8 mouse cellular contexts compared by ENCODE assay signal in genomic region chr11:117656077-117656401, GRCm38 (mm10). TPM values are rescaled to one million over a fixed set of nuclear protein-coding genes. Genes with fewer than 3 reads are reported as not detected.
A peak's percentile ranks its signal among the peaks of the same experiment; 100 is the strongest.
DNase-seq lines count a peak whose midpoint lies in the region; ATAC-seq and TF ChIP-seq lines count a peak whose summit lies in the region.

No protein-coding gene starts in this region.

- no peaks in the 10 kb centered on the region for H3K27me3 ChIP-seq in kidney, postnatal 0 days (ENCODE audit: insufficient read depth, low read length)
- H3K27me3 ChIP-seq in hindbrain, embryonic 15.5 days = no peaks in the 10 kb centered on the region
- no peaks in the 10 kb centered on the region for H3K27me3 ChIP-seq in midbrain, embryonic 15.5 days (replicated peaks)

- peak overlapping the region; percentile 93 for H3K4me3 ChIP-seq in kidney, postnatal 0 days (replicated peaks; ENCODE audit: low read depth, low read length)
- peak overlapping the region; percentile 80 for H3K4me3 ChIP-seq in cortical plate, adult 2 months (ENCODE audit: insufficient read depth, low read length)
- peak overlapping the region; percentile 77 for H3K4me3 ChIP-seq in hindbrain, embryonic 15.5 days
- peak overlapping the region; percentile 93 for H3K4me3 ChIP-seq in midbrain, embryonic 15.5 days

- H3K9ac ChIP-seq in kidney, postnatal 0 days (ENCODE audit: low read depth, low read length) = peak overlapping the region; percentile 98; the same call in 1 of the 2 replicates
- H3K9ac ChIP-seq in hindbrain, embryonic 15.5 days = peak overlapping the region; percentile 88
- H3K9ac ChIP-seq in midbrain, embryonic 15.5 days = peak overlapping the region; percentile 96

- H3K9me3 ChIP-seq in kidney, postnatal 0 days (replicated peaks; ENCODE audit: low read length) = no peaks in the 10 kb centered on the region
- no peaks in the 10 kb centered on the region for H3K9me3 ChIP-seq in hindbrain, embryonic 15.5 days
- H3K9me3 ChIP-seq in midbrain, embryonic 15.5 days = no peaks in the 10 kb centered on the region

- TF ChIP-seq CTCF in kidney, postnatal 0 days (IDR thresholded peaks at IDR 0.05; ENCODE audit: low read depth) = no peak
- TF ChIP-seq CTCF in cortical plate, adult 2 months (IDR thresholded peaks at IDR 0.05; ENCODE audit: extremely low read depth, insufficient read depth, low read length) = no peak

- 11% methylated on average over 10 of the region's 10 CpGs for whole genome bisulfite sequencing in kidney, postnatal 0 days
- WGBS in hindbrain, embryonic 15.5 days = 4% methylated on average over 10 of the region's 10 CpGs
- 3% methylated on average over 10 of the region's 10 CpGs for WGBS in midbrain, embryonic 15.5 days

- no peaks in the 10 kb centered on the region for H3K36me3 ChIP-seq in kidney, postnatal 0 days (ENCODE audit: insufficient read depth, low read length)
- no peaks in the 10 kb centered on the region for H3K36me3 ChIP-seq in hindbrain, embryonic 15.5 days
- no peaks in the 10 kb centered on the region for H3K36me3 ChIP-seq in midbrain, embryonic 15.5 days (replicated peaks)

- intact Hi-C loops in left cerebral cortex, postnatal 25 days (cut with DNase I) = no loop called here

- no peak overlapping the region for H3K27ac ChIP-seq in kidney, postnatal 0 days
- H3K27ac ChIP-seq in cortical plate, adult 2 months (ENCODE audit: insufficient read depth, low read length) = no peak overlapping the region
- peak overlapping the region; percentile 99 for H3K27ac ChIP-seq in hindbrain, embryonic 15.5 days (replicated peaks)
- peak overlapping the region; percentile 99 for H3K27ac ChIP-seq in midbrain, embryonic 15.5 days

- DNase-seq in kidney, postnatal 0 days (ENCODE audit: low spot score) = no peak
- DNase-seq in kidney, postnatal 10 days = no peak
- no peak for DNase-seq in left cerebral cortex, postnatal 25 days (ENCODE audit: low spot score in 2 of 2)
- no peak for DNase-seq in gastrocnemius, postnatal 25 days
- DNase-seq in c-Kit-positive CD71-positive TER-119-positive erythroid progenitor cells, embryonic 14.5 days (ENCODE audit: low spot score) = no peak

- no peak for TF ChIP-seq POLR2A in cortical plate, adult 2 months (IDR thresholded peaks at IDR 0.05; ENCODE audit: extremely low read depth, insufficient read depth, low read length)

- ATAC-seq in kidney, postnatal 0 days (replicated peaks; ENCODE audit: low FRiP score, low read depth) = no peak
- no peak for ATAC-seq in hindbrain, embryonic 15.5 days (ENCODE audit: low FRiP score, low read depth)
- no peak for ATAC-seq in midbrain, embryonic 15.5 days (replicated peaks)

- H3K4me2 ChIP-seq in kidney, postnatal 0 days (ENCODE audit: low read length) = peak overlapping the region; percentile 79
- peak overlapping the region; percentile 92 for H3K4me2 ChIP-seq in hindbrain, embryonic 15.5 days
- peak overlapping the region; percentile 82 for H3K4me2 ChIP-seq in midbrain, embryonic 15.5 days

- peaks cover 14% of the 10 kb centered on the region for H3K4me1 ChIP-seq in kidney, postnatal 0 days (replicated peaks; ENCODE audit: insufficient read depth, low read length)
- H3K4me1 ChIP-seq in cortical plate, adult 2 months (ENCODE audit: control insufficient read depth, insufficient read depth, low read length) = peaks cover 4% of the 10 kb centered on the region; the same call in 1 of the 2 replicates
- H3K4me1 ChIP-seq in hindbrain, embryonic 15.5 days (replicated peaks) = peaks cover 56% of the 10 kb centered on the region
- peaks cover 56% of the 10 kb centered on the region for H3K4me1 ChIP-seq in midbrain, embryonic 15.5 days

RNA-seq across cellular contexts. Expression of gene Tnrc6c, which starts 1.9 kb away (rescaled TPM):
- 8.7 and 8.8 TPM in 2 replicates for polyA plus RNA-seq in kidney, postnatal 0 days (2015; fragmentation: Nextera tagmentation; extraction: Ambion mirVana)
- polyA plus RNA-seq in cortical plate, adult 2 months (2012; rRNA removed) = 46.9 and 54.7 TPM in 2 replicates
- polyA plus RNA-seq in hindbrain, embryonic 15.5 days (2015; fragmentation: Nextera tagmentation; extraction: Ambion mirVana) = 24.2 and 24.7 TPM in 2 replicates
- polyA plus RNA-seq in midbrain, embryonic 15.5 days (2015; fragmentation: Nextera tagmentation; extraction: Ambion mirVana) = 32.5 and 35.4 TPM in 2 replicates
- 10 to 100 TPM; 53.4 to 55.2 TPM for total RNA-seq in left cerebral cortex, postnatal 25 days (2021)
- total RNA-seq in gastrocnemius, postnatal 25 days (2021) = 10 to 100 TPM; 17.2 to 18.2 TPM

Comparison
In these comparisons a context has a peak if more than half of its experiments do, and no peak if none do; other contexts are left out.
1. H3K27ac ChIP-seq: peak in hindbrain, embryonic 15.5 days (single experiment) and midbrain, embryonic 15.5 days (single experiment); none in kidney, postnatal 0 days (single experiment) and cortical plate, adult 2 months (single experiment).
2. Peak in every context shown above with its lines, with median percentiles within 50 percentile points of each other: H3K4me2 ChIP-seq, H3K4me3 ChIP-seq and H3K9ac ChIP-seq.